Mouse (Mus musculus): Measurements from ENCODE around the gene Zbtb20. TPM values are rescaled to one million over a fixed set of nuclear protein-coding genes. Genes with fewer than 3 reads are reported as not detected.

Zbtb20 gene
- polyA plus RNA-seq, 1 experiment from 2014 or later: 80.6 TPM

GRCm38 (mm10) chr16:43572171-43572570, 696.5 kb downstream of the Zbtb20 start:
- Histone ChIP-seq H3K27ac (replicated peaks; ENCODE audit: low read depth, low read length) (peak overlapping the region; percentile 53; the same call in 1 of the 2 replicates), H3K9me3 (ENCODE audit: control insufficient read depth, low read length) (no peaks in the 10 kb centered on the region), H3K4me1 (ENCODE audit: control insufficient read depth, insufficient read depth, low read length) (peaks cover 22% of the 10 kb centered on the region), H3K27me3 (ENCODE audit: control insufficient read depth, insufficient read depth, low read length) (no peaks in the 10 kb centered on the region), H3K4me2 (ENCODE audit: low read length) (no peak overlapping the region), H3K4me3 (replicated peaks; ENCODE audit: low read depth, low read length) (no peak overlapping the region), H3K9ac (replicated peaks; ENCODE audit: low read length) (no peak overlapping the region), H3K36me3 (ENCODE audit: control insufficient read depth, insufficient read depth, low read length) (peaks cover 15% of the 10 kb centered on the region; the same call in 1 of the 2 replicates)
- WGBS: 90% methylated on average over 5 of the region's 5 CpGs
- DNase-seq: no peak
- ATAC-seq (ENCODE audit: low FRiP score, low TSS enrichment): no peak

DNA sequence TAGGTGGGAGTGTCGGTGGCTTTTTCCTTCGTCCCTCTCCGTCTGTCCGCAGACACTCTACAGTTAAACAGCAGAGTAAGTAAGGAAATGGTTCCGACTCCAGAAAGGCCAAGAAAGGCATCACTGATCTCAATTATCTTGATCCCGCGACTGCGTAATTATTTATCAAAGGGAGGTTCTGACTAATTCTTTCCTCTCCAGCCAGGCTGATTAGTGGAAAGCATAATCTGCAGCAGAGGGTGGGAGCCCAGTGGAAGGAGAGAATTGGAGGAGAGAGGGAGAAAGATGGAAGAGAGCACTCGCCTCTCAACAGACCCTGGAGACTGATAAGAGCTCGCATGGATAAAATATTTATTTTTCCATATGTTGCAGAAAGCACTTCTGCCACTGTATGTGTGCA, 697.1 kb downstream of the Zbtb20 start:
- no peaks in the 10 kb centered on the region for H3K9me3 ChIP-seq (ENCODE audit: control insufficient read depth, low read length)
- no peaks in the 10 kb centered on the region for H3K27me3 ChIP-seq (ENCODE audit: control insufficient read depth, insufficient read depth, low read length)
- H3K36me3 ChIP-seq (ENCODE audit: control insufficient read depth, insufficient read depth, low read length): peaks cover 15% of the 10 kb centered on the region; the same call in 1 of the 2 replicates
- whole genome bisulfite sequencing: 34% methylated on average over 10 of the region's 10 CpGs
- H3K27ac ChIP-seq (replicated peaks; ENCODE audit: low read depth, low read length): peak overlapping the region; percentile 53
- no peak overlapping the region for H3K4me3 ChIP-seq (replicated peaks; ENCODE audit: low read depth, low read length)
- H3K4me2 ChIP-seq (ENCODE audit: low read length): no peak overlapping the region
- ATAC-seq (ENCODE audit: low FRiP score, low TSS enrichment): no peak
- peak; percentile 50 for DNase-seq
- H3K4me1 ChIP-seq (ENCODE audit: control insufficient read depth, insufficient read depth, low read length): peaks cover 22% of the 10 kb centered on the region
- no peak overlapping the region for H3K9ac ChIP-seq (replicated peaks; ENCODE audit: low read length)

GRCm38 (mm10) chr16:43573181-43573833, 697.6 kb downstream of the Zbtb20 start:
- Histone ChIP-seq H3K27ac (replicated peaks; ENCODE audit: low read depth, low read length) (peak overlapping the region; percentile 53), H3K36me3 (ENCODE audit: control insufficient read depth, insufficient read depth, low read length) (peaks cover 15% of the 10 kb centered on the region; the same call in 1 of the 2 replicates), H3K9me3 (ENCODE audit: control insufficient read depth, low read length) (no peaks in the 10 kb centered on the region), H3K4me2 (ENCODE audit: low read length) (peak overlapping the region; percentile 10; the same call in 1 of the 2 replicates), H3K4me3 (replicated peaks; ENCODE audit: low read depth, low read length) (no peak overlapping the region), H3K27me3 (ENCODE audit: control insufficient read depth, insufficient read depth, low read length) (no peaks in the 10 kb centered on the region), H3K9ac (replicated peaks; ENCODE audit: low read length) (no peak overlapping the region), H3K4me1 (ENCODE audit: control insufficient read depth, insufficient read depth, low read length) (peaks cover 25% of the 10 kb centered on the region)
- peak; percentile 54 for DNase-seq
- peak; percentile 46; the same call in 1 of the 2 replicates for ATAC-seq (ENCODE audit: low FRiP score, low TSS enrichment)
- WGBS: 23% methylated on average over 14 of the region's 14 CpGs

DNA sequence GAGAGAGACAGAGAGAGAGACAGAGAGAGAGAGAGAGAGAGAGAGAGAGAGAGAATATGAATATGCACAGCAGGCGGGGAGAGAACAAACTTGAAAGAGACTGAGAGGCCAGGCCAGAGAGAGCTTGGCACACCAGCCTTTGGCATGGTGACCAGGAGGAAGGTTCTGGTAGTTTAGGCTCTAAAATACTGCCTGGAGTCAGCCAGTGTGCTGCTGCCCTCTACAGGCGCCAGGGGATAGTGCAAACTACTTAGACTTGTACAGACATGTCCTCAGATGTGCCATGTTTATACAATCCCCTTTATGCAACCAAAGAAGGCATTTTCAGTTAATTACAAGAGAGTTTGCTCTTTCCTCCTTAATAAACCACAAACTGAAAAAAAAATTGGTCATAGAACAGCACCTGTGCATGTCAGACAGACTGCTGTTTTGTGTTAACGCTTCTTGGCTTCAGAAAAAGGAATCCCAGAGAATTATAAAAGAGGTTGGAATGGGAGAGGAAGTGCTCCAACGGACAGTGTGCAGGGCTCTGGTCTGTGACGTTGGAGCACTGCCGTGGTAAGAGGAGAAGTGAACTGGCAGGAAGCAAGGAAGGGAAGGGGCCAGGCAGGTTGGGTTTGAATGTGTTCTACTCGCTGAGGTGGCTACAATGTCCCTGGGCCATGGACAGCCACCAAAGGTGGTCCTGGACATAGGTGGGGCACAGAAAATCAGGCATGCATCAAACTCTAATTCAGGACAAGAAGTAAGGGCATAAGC, 698.5 kb downstream of the Zbtb20 start:
- H3K4me2 ChIP-seq (ENCODE audit: low read length): no peak overlapping the region
- 48% methylated on average over 7 of the region's 7 CpGs for WGBS
- no peaks in the 10 kb centered on the region for H3K9me3 ChIP-seq (ENCODE audit: control insufficient read depth, low read length)
- H3K36me3 ChIP-seq (ENCODE audit: control insufficient read depth, insufficient read depth, low read length): peaks cover 18% of the 10 kb centered on the region
- no peak overlapping the region for H3K4me3 ChIP-seq (replicated peaks; ENCODE audit: low read depth, low read length)
- no peak overlapping the region for H3K9ac ChIP-seq (replicated peaks; ENCODE audit: low read length)
- DNase-seq (peak; percentile 94), ATAC-seq (ENCODE audit: low FRiP score, low TSS enrichment) (peak; percentile 63)
- no peaks in the 10 kb centered on the region for H3K27me3 ChIP-seq (ENCODE audit: control insufficient read depth, insufficient read depth, low read length)
- peaks cover 25% of the 10 kb centered on the region for H3K4me1 ChIP-seq (ENCODE audit: control insufficient read depth, insufficient read depth, low read length)
- peak overlapping the region; percentile 53 for H3K27ac ChIP-seq (replicated peaks; ENCODE audit: low read depth, low read length)

GRCm38 (mm10) chr16:43575066-43575465, 699.4 kb downstream of the Zbtb20 start:
- ATAC-seq (ENCODE audit: low FRiP score, low TSS enrichment): no peak
- Histone ChIP-seq H3K27me3 (ENCODE audit: control insufficient read depth, insufficient read depth, low read length) (no peaks in the 10 kb centered on the region), H3K4me2 (ENCODE audit: low read length) (no peak overlapping the region), H3K4me3 (replicated peaks; ENCODE audit: low read depth, low read length) (no peak overlapping the region), H3K9ac (replicated peaks; ENCODE audit: low read length) (no peak overlapping the region), H3K27ac (replicated peaks; ENCODE audit: low read depth, low read length) (peak overlapping the region; percentile 60; the same call in 1 of the 2 replicates), H3K9me3 (ENCODE audit: control insufficient read depth, low read length) (no peaks in the 10 kb centered on the region), H3K36me3 (ENCODE audit: control insufficient read depth, insufficient read depth, low read length) (peaks cover 21% of the 10 kb centered on the region), H3K4me1 (ENCODE audit: control insufficient read depth, insufficient read depth, low read length) (peaks cover 25% of the 10 kb centered on the region)
- DNase-seq: peak; percentile 48
- 18% methylated on average over 4 of the region's 4 CpGs for WGBS

- H3K4me2 ChIP-seq (ENCODE audit: low read length): peak overlapping the region; percentile 5; the same call in 1 of the 2 replicates
- peak overlapping the region; percentile 60; the same call in 1 of the 2 replicates for H3K27ac ChIP-seq (replicated peaks; ENCODE audit: low read depth, low read length)
- H3K36me3 ChIP-seq (ENCODE audit: control insufficient read depth, insufficient read depth, low read length): peaks cover 25% of the 10 kb centered on the region
- H3K9ac ChIP-seq (replicated peaks; ENCODE audit: low read length): peak overlapping the region; percentile 17; the same call in 1 of the 2 replicates
- no peak for ATAC-seq (ENCODE audit: low FRiP score, low TSS enrichment)
- DNase-seq: peak; percentile 42
- no peaks in the 10 kb centered on the region for H3K9me3 ChIP-seq (ENCODE audit: control insufficient read depth, low read length)
- H3K4me3 ChIP-seq (replicated peaks; ENCODE audit: low read depth, low read length): no peak overlapping the region
- WGBS: 18% methylated on average over 9 of the region's 9 CpGs
- no peaks in the 10 kb centered on the region for H3K27me3 ChIP-seq (ENCODE audit: control insufficient read depth, insufficient read depth, low read length)
- peaks cover 25% of the 10 kb centered on the region for H3K4me1 ChIP-seq (ENCODE audit: control insufficient read depth, insufficient read depth, low read length)
Measured at GRCm38 (mm10) chr16:43575507-43575906, 699.8 kb downstream of the Zbtb20 start.

DNA sequence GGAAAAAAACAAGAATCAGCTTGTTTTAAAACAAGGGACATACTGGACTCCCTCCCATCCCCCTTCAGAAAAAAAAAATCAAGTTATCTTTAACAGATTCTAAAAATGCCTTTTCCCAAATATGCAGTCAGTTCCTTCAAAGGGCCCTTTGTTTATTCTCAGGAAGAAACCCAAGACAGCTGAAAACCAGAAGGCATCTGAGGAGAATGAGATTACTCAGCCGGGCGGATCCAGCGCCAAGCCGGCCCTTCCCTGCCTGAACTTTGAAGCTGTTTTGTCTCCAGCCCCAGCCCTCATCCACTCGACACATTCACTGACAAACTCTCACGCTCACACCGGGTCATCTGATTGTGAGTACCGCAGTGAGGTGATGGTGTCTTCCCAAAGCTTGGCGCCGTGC, 701.7 kb downstream of the Zbtb20 start:
- DNase-seq (peak; percentile 71), ATAC-seq (ENCODE audit: low FRiP score, low TSS enrichment) (peak; percentile 57; the same call in 1 of the 2 replicates)
- Histone ChIP-seq H3K4me1 (ENCODE audit: control insufficient read depth, insufficient read depth, low read length) (peaks cover 28% of the 10 kb centered on the region), H3K27ac (replicated peaks; ENCODE audit: low read depth, low read length) (peak overlapping the region; percentile 70), H3K9ac (replicated peaks; ENCODE audit: low read length) (no peak overlapping the region), H3K4me3 (replicated peaks; ENCODE audit: low read depth, low read length) (no peak overlapping the region), H3K36me3 (ENCODE audit: control insufficient read depth, insufficient read depth, low read length) (peaks cover 17% of the 10 kb centered on the region), H3K27me3 (ENCODE audit: control insufficient read depth, insufficient read depth, low read length) (no peaks in the 10 kb centered on the region), H3K9me3 (ENCODE audit: control insufficient read depth, low read length) (no peaks in the 10 kb centered on the region), H3K4me2 (ENCODE audit: low read length) (no peak overlapping the region)
- WGBS: 1% methylated on average over 10 of the region's 10 CpGs

GRCm38 (mm10) chr16:43578351-43578750, 702.7 kb downstream of the Zbtb20 start:
- H3K36me3 ChIP-seq (ENCODE audit: control insufficient read depth, insufficient read depth, low read length): peaks cover 17% of the 10 kb centered on the region
- WGBS: 42% methylated on average over 5 of the region's 5 CpGs

More at GRCm38 (mm10) chr16:43578351-43578750, 702.7 kb downstream of the Zbtb20 start:
- H3K4me1 ChIP-seq (ENCODE audit: control insufficient read depth, insufficient read depth, low read length): peaks cover 23% of the 10 kb centered on the region
- H3K27ac ChIP-seq (replicated peaks; ENCODE audit: low read depth, low read length): no peak overlapping the region
- DNase-seq: no peak
- ATAC-seq (ENCODE audit: low FRiP score, low TSS enrichment): no peak
- H3K9ac ChIP-seq (replicated peaks; ENCODE audit: low read length): no peak overlapping the region
- H3K9me3 ChIP-seq (ENCODE audit: control insufficient read depth, low read length): no peaks in the 10 kb centered on the region
- no peak overlapping the region for H3K4me3 ChIP-seq (replicated peaks; ENCODE audit: low read depth, low read length)
- no peaks in the 10 kb centered on the region for H3K27me3 ChIP-seq (ENCODE audit: control insufficient read depth, insufficient read depth, low read length)
- H3K4me2 ChIP-seq (ENCODE audit: low read length): no peak overlapping the region

Data from midbrain, embryonic 14.5 days (tissue).